Mouse (Mus musculus) large intestine, adult 2 months (tissue): ENCODE results near the gene Wdr5. TPM values are rescaled to one million over a fixed set of nuclear protein-coding genes. Genes with fewer than 3 reads are reported as not detected.
"Not testable (repeated sequence)": the region's sequence is repeated elsewhere in the genome, so short reads cannot be mapped to it uniquely, and the experiment has no call there.

Experiments used
- DNase-seq: peaks from one replicate; pipeline ENCODE4 v3.0.0-alpha.2; 2012; ENCODE audit warnings: low read depth, low spot score
- WGBS: fragments of 180-500 bp; shearing (Covaris S2); methylation state at CpG from one replicate; pipeline ENCODE4 v1.1.7; 2018; 5-methylcytosine and 5-hydroxymethylcytosine counted together
- polyA plus RNA-seq: library from polyadenylated mRNA; depleted of rRNA; stranded (reverse); fragments of >200 nt; gene quantifications from 2 replicates; pipeline ENCODE4 v1.2.3, GENCODE M21; 2012

Wdr5 gene
- polyA plus RNA-seq, 1 experiment = 25.2 TPM

DNA sequence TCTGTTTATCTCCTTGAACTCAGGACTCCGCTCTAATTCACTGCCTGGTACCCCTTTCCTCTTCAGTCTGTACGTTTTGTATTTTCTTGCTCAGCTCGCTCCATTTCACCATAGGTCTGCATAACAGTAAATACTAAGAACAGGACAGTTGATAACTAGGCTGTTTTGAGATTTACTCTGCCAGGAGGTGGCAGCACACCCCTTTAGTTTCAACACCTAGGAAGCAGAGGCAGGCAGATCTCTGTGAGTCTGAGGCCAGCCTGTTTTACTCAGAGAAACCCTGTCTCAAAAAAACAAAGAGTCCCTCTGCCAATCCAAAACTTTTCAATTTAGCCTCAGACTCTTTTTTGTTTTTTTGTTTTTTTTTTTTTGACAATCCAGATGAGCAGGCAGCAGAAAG lies 21.0 kb upstream of the Wdr5 start:
- over 99% methylated on average over 3 of the region's 3 CpGs for WGBS
- no peak for DNase-seq

DNA sequence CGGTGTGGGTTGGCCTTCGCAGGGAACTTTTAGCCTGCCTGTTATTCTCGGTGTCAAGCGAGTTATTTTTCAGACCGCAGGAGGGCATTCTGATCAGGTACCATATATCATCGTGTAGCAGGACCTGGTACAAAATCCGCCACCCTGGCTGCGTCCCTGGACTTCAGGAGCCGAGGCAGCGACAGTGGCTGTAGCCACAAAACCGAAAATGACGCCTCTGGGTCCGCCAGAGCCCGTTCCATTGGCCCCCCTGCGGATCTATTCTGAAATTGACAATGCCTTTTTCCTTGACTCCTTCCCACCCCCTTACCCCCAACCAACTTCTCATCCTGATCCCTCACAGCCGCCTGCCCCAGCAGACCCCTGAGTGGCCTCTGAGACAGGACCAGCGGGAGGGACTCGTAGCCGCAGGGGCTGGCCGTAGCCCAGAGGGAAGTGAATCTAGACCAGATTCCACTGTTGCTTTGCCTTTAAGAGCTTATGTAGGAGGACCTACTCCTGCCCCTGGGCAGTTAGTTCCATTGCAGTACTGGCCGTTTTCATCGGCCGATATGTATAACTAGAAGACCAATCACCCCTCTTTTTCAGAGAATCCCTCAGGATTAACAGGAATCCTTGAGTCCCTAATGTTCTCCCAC lies 18.4 kb upstream of the Wdr5 start:
- WGBS = 69% methylated on average over 23 of the region's 23 CpGs
- DNase-seq = no peak

GRCm38 (mm10) chr2:27504113-27504885 lies 10.7 kb upstream of the Wdr5 start:
- DNase-seq = no peak
- 72% methylated on average over 7 of the region's 7 CpGs for WGBS

- WGBS = 20% methylated on average over 6 of the region's 6 CpGs
- DNase-seq = no peak
These were observed 9.4 kb upstream of the Wdr5 start for GRCm38 (mm10) chr2:27505539-27505938.

DNA sequence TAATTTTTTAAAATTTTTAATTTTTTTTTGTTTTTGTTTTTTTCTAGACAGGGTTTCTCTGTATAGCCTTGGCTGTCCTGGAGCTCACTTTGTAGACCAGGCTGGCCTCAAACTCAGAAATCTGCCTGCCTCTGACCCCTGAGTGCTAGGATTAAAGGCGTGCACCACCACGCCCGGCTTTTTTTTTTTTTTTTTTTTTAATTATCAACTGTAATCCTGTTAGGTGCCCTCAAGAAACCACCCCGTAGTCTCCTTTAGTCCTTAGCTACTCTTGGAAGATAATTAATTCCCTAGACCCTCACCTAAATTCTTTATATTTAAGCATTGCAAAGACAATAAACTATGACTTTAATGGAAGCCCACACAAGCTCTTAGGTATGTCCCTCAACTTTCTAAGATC lies 8.3 kb upstream of the Wdr5 start:
- WGBS = 66% methylated on average over 4 of the region's 4 CpGs

GRCm38 (mm10) chr2:27507562-27507961 lies 7.4 kb upstream of the Wdr5 start, which contains the start of gene Brd3:
Gene Brd3 (minus strand): TSS chr2:27507662.
- DNase-seq = no peak
- WGBS = 82% methylated on average over 4 of the region's 4 CpGs

More for the DNA sequence above, 8.3 kb upstream of the Wdr5 start:
- DNase-seq = not testable (repeated sequence)

DNA sequence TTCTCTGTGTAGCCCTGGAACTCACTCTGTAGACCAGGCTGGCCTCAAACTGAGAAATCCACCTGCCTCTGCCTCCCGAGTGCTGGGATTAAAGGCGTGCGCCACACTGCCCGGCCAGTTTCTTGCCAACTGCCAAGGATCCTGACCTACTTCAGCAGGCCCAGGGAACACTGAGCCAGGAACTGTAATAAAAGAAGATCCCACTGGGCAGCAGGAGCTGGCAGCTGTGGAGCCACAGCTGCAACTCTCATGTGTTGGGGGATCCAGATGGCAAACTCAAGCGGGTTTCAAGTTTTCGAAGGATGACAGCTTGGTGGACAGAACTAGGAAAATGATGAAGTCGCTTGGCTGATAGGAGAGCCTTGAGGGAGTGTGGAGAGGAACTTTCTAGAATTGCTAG lies 4.3 kb upstream of the Wdr5 start:
- no peak for DNase-seq
- WGBS = 90% methylated on average over 7 of the region's 7 CpGs

GRCm38 (mm10) chr2:27512909-27513308 lies 2.0 kb upstream of the Wdr5 start:
- no peak for DNase-seq
- 91% methylated on average over 3 of the region's 3 CpGs for WGBS

- WGBS = 69% methylated on average over 5 of the region's 5 CpGs
- no peak for DNase-seq
These were observed 1.1 kb upstream of the Wdr5 start for GRCm38 (mm10) chr2:27513861-27514260.

DNA sequence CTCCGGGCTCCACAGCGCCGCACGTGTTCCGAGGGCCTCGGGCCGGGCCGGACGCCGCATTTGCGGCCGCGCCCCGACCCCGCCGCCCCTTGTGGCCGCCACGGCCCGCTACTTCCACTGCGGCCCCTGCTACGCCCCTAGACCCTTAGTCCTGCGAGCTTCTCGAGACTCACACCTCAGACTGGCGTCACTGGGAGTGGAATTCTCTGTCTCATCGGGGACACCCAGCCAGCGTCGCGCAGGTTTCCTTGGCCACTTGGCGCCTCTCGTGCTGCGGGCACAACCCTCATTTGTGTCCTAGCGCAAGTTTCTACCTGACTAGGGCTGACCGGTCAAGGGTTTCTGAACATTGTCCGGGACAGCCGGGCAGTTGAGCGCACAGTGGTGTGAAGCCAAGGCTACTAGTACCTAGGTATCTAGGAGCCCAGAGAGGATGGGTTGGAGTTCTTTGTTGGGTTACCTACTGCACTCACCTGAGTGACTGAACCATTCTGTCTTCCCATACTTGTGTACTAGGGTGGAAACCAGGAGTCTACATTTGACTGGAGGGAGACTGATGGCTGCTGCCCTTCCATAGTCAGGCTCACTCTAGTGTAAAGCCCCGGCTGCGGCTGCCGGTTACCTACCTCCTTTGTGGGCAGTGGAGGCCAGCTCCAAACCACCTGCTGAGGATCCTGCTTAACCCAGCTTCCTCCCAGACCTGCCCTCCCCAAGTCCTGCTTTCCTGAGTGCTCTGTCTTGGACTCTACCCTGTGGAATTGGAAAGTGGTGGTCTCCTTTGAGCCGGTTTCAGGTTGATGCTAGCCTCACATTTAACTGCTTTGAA lies 597 bp downstream of the Wdr5 start:
- no peak for DNase-seq
- under 1% methylated on average over 40 of the region's 40 CpGs for WGBS

DNA sequence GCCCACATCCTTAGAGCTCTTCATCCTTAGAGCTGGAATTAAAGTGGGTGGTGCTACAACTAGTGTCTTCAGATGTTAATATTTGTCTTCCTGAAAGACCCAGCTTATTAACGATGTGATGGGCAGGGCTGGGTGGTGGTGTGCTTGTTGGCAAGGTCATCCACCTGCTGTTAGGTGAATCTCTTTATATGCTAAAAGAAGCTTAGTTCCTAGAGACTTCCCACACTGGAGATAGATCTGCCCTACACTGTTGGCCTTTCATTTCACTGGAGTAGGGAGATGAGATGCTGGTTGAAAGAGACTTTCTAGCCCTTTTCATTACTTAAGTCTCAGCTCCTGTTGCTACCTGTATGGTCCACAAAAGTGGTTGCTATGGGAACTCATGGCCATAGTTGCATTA lies 1.3 kb downstream of the Wdr5 start:
- 6% methylated on average over 1 of the region's 1 CpGs for WGBS
- no peak for DNase-seq

- WGBS = 95% methylated on average over 3 of the region's 3 CpGs
These were observed 3.3 kb downstream of the Wdr5 start for GRCm38 (mm10) chr2:27518283-27518682.

GRCm38 (mm10) chr2:27538455-27539330 lies 23.7 kb downstream of the Wdr5 start:
- WGBS = 63% methylated on average over 5 of the region's 5 CpGs
- not testable (repeated sequence) for DNase-seq

More at GRCm38 (mm10) chr2:27518283-27518682, 3.3 kb downstream of the Wdr5 start:
- no peak for DNase-seq

GRCm38 (mm10) chr2:27539336-27539735 lies 24.4 kb downstream of the Wdr5 start:
- 18% methylated on average over 5 of the region's 5 CpGs for WGBS
- no peak for DNase-seq

- under 1% methylated on average over 46 of the region's 46 CpGs for WGBS
- DNase-seq = peak; percentile 97
These were observed 25.0 kb downstream of the Wdr5 start for GRCm38 (mm10) chr2:27539772-27540514.

DNA sequence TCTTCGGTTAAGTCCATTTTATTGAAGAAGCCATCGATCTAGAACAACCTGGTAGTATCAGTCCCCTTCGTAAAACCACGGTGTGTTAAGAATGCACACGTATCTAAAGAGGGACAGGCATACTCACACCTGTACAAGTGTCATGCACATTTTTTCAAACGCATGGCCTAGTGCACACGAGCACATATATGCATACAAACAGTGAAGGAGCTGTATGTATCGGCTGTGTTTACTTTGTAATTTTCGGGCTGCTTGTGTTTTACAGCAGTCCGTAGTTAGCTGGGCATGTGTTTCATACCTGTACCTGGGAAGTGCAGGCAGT lies 25.5 kb downstream of the Wdr5 start:
- WGBS = 6% methylated on average over 10 of the region's 10 CpGs
- no peak for DNase-seq

DNA sequence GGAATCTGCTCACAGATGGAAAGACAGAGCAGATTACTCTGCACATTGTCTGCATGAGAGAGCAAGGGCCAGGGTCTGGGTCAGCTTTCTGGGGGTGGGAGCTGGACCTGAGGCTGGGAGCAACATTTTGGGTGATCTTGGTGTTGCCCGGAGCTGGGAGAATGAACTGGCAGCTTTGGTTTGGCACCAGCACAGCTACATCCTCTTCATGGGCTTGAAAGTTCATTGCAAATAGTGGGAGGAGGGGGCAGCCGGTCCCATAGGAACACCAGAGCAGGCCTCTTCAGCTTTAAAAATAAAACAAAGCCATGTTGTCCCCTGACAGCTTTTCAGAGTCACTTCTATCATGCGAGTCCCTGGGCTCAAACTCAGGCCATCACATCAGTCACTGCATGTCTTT lies 26.3 kb downstream of the Wdr5 start:
- 89% methylated on average over 3 of the region's 3 CpGs for WGBS
- no peak for DNase-seq

DNA sequence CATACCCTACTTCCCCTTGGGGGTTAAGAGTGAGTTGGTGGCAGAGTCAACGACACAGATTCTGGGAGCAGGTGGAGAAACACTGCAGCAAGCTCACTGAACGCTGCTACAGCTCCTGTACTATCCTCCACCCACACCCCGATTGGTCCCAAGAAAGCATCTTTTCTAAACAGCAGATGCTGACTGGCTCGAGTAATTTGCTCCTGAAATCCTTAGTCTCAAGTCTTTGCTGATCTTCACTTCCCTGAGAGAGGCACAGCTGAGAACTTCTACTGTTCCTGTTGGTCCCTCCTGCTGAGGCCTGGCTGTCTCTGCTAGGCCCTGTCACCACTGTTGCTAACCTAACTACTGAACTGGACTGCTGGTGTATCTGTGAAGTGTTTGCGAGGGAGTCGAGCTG lies 29.7 kb downstream of the Wdr5 start:
- no peak for DNase-seq
- 87% methylated on average over 6 of the region's 6 CpGs for WGBS

DNA sequence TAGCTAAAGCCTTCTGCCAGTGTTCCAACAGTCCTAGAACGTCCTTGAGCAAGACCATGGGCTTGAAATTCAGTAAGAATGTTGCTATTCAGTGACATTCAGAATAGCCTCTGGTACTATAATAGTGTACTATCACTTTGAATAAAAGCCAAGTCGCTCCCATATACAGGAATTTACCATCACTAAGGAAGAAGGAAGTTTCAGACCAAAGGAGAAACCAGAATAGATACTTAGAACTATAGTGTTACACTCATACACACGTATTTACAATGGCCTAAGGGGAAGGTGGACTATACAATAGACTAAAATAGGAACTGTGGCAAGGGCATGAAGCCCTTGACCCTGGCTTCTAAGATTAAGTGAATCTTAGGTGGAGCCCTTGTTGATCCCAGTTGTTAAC lies 30.6 kb downstream of the Wdr5 start:
- WGBS = 52% methylated on average over 3 of the region's 3 CpGs
- DNase-seq = not testable (repeated sequence)
